Mouse (Mus musculus) urinary bladder, postnatal 0 days (tissue): Measurements from ENCODE around the gene Scgb2b7. TPM values are rescaled to one million over a fixed set of nuclear protein-coding genes. Genes with fewer than 3 reads are reported as not detected.

Experiments
- polyA plus RNA-seq: library from polyadenylated mRNA; unstranded; fragments of >200 nt; fragmentation: Nextera tagmentation; extraction: Ambion mirVana; gene quantifications from 2 replicates; pipeline ENCODE4 v1.2.1, GENCODE M21; 2015

Gene Scgb2b7
- polyA plus RNA-seq, result not detected in 2 replicates

DNA sequence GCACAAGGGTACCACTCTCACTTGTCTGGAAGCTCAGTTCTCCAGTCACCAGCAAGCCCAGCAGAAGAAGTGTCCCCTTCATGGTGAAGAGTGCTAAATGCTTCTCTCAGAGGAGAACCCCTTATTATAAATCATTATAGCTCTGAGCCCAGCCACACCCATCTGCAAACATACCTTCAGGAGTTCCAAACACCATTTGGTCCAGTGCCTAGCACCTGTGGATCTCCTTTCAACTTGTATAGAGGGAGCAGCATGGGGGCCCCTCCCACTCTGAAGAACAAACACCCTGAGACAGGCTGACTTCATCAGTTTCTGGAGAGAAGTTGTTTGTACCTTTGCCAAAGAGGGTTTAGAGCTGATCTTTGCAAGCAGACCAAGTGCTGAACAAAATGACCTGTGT is at the start of gene Scgb2b7:
Gene Scgb2b7 (minus strand): TSS at position 101 of the 400 bp plus-strand sequence.

DNA sequence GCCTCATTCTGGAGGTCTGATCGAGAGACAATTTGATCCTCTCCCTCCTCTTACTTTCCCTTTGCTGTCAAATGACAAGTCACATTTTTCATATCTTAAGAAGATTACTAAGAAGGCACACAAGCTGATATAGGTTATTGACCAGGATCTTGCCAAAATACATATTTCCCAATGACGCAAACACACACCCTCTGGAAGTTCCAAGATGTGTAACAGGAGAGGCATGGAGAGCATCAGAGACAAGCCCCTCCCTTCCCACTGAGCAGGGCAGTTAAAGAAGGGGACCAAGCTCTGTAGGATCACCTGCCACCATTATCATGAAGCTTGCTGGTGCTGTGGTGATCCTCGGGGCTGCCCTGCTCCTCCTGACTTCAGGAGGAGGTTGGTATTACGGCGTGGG is 6.8 kb upstream of the Scgb2b7 start, which contains the start of gene Scgb1b7:
Gene Scgb1b7 (plus strand): TSS at position 301 of the 400 bp plus-strand sequence.

Other genes starting within 250 kb of the Scgb2b7 start
- not detected in 2 replicates for gene Scgb1b7, start 6.9 kb upstream of the Scgb2b7 start, polyA plus RNA-seq